17 mouse cellular contexts compared by ENCODE assay signal in the genomic region with DNA sequence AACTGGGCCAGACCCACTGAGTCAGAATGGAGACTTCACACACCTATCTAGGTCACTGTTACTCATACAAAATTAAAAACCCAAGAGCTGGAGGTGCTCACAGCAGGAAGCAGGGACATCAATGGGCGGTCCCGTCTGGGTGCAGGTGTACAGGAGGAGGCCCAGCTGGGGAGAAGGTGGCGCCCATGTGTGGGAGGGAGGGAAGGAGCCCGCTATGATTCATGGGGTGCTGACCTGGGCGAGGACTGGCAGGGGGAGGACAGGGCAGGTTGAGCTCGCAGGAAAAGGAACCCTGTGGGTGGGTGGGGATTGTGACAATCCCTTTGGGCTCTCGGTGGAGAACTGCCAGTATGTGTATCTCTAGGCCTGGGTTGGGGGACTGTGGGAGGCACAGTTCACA. TPM values are rescaled to one million over a fixed set of nuclear protein-coding genes. Genes with fewer than 3 reads are reported as not detected.
A peak's percentile ranks its signal among the peaks of the same experiment; 100 is the strongest.
DNase-seq lines count a peak whose midpoint lies in the region; ATAC-seq lines count a peak whose summit lies in the region.
"Had no signal": no experiment of that assay in that cellular context is flagged by ENCODE, and none has a peak within 500 bp of the region (broad histone marks: within the 10 kb centered on the region; RNA-seq: fewer than 3 reads in every experiment).

No protein-coding gene starts in this region.

- peaks cover 2% of the 10 kb centered on the region for H3K4me1 ChIP-seq in stomach, embryonic 14.5 days (ENCODE audit: control insufficient read depth, insufficient read depth, low read length)

- intact Hi-C loops in heart, postnatal 14 days (cut with DNase I), result no loop called here

- peak; percentile 57 for ATAC-seq in inflammation-experienced regulatory T-cells, adult 6 months
- peak; percentile 83 for ATAC-seq in stomach, embryonic 14.5 days (ENCODE audit: insufficient number of reproducible peaks, insufficient read depth, low FRiP score, low read depth)
- ATAC-seq: forebrain, embryonic 14.5 days; hindbrain, embryonic 16.5 days had no signal

- no peak overlapping the region for H3K9ac ChIP-seq in stomach, embryonic 14.5 days (replicated peaks; ENCODE audit: low read depth, low read length)
- H3K9ac ChIP-seq: embryonic facial prominence, embryonic 15.5 days; limb, embryonic 15.5 days; lung, embryonic 15.5 days had no signal

- H3K27ac ChIP-seq in stomach, embryonic 14.5 days (ENCODE audit: low read length), result no peak overlapping the region
- H3K27ac ChIP-seq: embryonic facial prominence, embryonic 15.5 days; limb, embryonic 15.5 days; lung, embryonic 15.5 days had no signal

- peak; percentile 13 for DNase-seq in ovary, adult 18-20 months (ENCODE audit: low spot score)
- DNase-seq in ovary, postnatal 36 days (ENCODE audit: low spot score), result no peak
- peak; percentile 41 for DNase-seq in urinary bladder, postnatal 25 days (ENCODE audit: low spot score)
- DNase-seq in right cerebral cortex, postnatal 25 days, result no peak
- DNase-seq in layer of hippocampus, adult 9-10 months (ENCODE audit: low spot score), result no peak
- no peak for DNase-seq in heart, postnatal 14 days
- DNase-seq: adrenal gland, postnatal 10 days; gastrocnemius, postnatal 14 days; kidney, postnatal 36 days; right cerebral cortex, postnatal 14 days had no signal

- no peaks in the 10 kb centered on the region for H3K9me3 ChIP-seq in stomach, embryonic 14.5 days (ENCODE audit: control insufficient read depth, low read depth, low read length)
- H3K9me3 ChIP-seq: embryonic facial prominence, embryonic 15.5 days; limb, embryonic 15.5 days; lung, embryonic 15.5 days had no signal

- 36% methylated on average over 7 of the region's 7 CpGs for WGBS in stomach, embryonic 14.5 days

- no peaks in the 10 kb centered on the region for H3K27me3 ChIP-seq in stomach, embryonic 14.5 days (ENCODE audit: control insufficient read depth, insufficient read depth, low read length)
- H3K27me3 ChIP-seq: embryonic facial prominence, embryonic 15.5 days; limb, embryonic 15.5 days; lung, embryonic 15.5 days had no signal

- H3K4me2 ChIP-seq in stomach, embryonic 14.5 days (replicated peaks; ENCODE audit: low read depth, low read length), result no peak overlapping the region
- H3K4me2 ChIP-seq: embryonic facial prominence, embryonic 15.5 days; limb, embryonic 15.5 days; lung, embryonic 15.5 days had no signal

- no peaks in the 10 kb centered on the region for H3K36me3 ChIP-seq in stomach, embryonic 14.5 days (ENCODE audit: control insufficient read depth, insufficient read depth, low read length)
- H3K36me3 ChIP-seq: embryonic facial prominence, embryonic 15.5 days; limb, embryonic 15.5 days; lung, embryonic 15.5 days had no signal

- no peak overlapping the region for H3K4me3 ChIP-seq in stomach, embryonic 14.5 days (ENCODE audit: low read depth, low read length)
- H3K4me3 ChIP-seq: embryonic facial prominence, embryonic 15.5 days; limb, embryonic 15.5 days; lung, embryonic 15.5 days had no signal

RNA-seq across cellular contexts. Expression of gene Asprv1, which starts 22.7 kb away (rescaled TPM):
- polyA plus RNA-seq in inflammation-experienced regulatory T-cells, adult 6 months (2017; shearing (Covaris generic)), result under 1 TPM; 0.21 to 0.39 (median 0.38) TPM
- 3.1 and 5.4 TPM in 2 replicates for polyA plus RNA-seq in stomach, embryonic 14.5 days (2014; fragmentation: Nextera tagmentation; extraction: Ambion mirVana)
- total RNA-seq in heart, postnatal 14 days (2021), result under 1 TPM in 1 of 2 experiments, not detected in 1; 0.27 TPM

Comparison
In these comparisons a context has a peak if more than half of its experiments do, and no peak if none do; other contexts are left out.
1. DNase-seq: peak in ovary, adult 18-20 months (single experiment) and urinary bladder, postnatal 25 days (single experiment); none in ovary, postnatal 36 days (single experiment), right cerebral cortex, postnatal 25 days (single experiment), layer of hippocampus, adult 9-10 months (single experiment) and heart, postnatal 14 days (0 of 2).